Mouse (Mus musculus) bone marrow macrophage, adult 2 months (primary cell): ENCODE results near the gene Sept12.

Experiments
- CTCF ChIP-seq: IDR thresholded peaks from 2 replicates; pipeline ENCODE4 v1.5.1; 2012; ENCODE audit warnings: low read depth, mild to moderate bottlenecking, low read length, moderate library complexity
- POLR2A ChIP-seq: IDR thresholded peaks from 2 replicates; pipeline ENCODE4 v1.6.1; 2012; ENCODE audit warnings: mild to moderate bottlenecking, low read depth, low read length, borderline replicate concordance

DNA sequence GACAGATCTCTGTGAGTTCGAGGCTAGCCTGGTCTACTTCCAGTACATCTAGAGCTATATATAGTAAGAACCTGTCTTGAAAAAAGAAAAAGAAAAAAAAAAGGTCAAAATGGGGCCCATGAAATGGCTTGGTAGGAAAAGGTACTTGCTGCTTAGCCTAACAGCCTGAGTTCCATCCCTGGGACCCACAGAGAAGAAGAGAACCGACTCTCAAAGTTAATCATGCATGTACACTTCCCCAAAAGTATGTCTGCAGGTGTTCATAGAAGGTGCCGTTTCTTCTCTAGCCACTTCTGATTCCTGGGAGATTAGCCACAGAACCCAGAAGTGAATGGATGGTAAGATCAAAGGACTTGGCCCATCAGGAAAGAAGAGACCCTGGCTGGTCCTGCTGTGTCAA lies 29.2 kb downstream of the Sept12 start:
- TF ChIP-seq CTCF (no peak), POLR2A (no peak)
